Mouse (Mus musculus) heart, postnatal 25 days (tissue): ENCODE results near the gene Fry. TPM values are rescaled to one million over a fixed set of nuclear protein-coding genes. Genes with fewer than 3 reads are reported as not detected.

Experiments used
- DNase-seq: peaks from one replicate; pipeline ENCODE4 v3.0.0; 2022; ENCODE audit warnings: low spot score
- intact Hi-C: fragments of 180-260 bp; cut with DNase I; formaldehyde crosslinking; loops from one replicate; pipeline ENCODE4 v1.15.1; 2025
- total RNA-seq, 2 experiments: library from RNA; stranded (reverse); gene quantifications; 2 replicates each; pipeline ENCODE4 v1.2.3; 2021

Fry gene
- total RNA-seq, 2 experiments from 2014 or later, result 120 to 150 TPM

DNA sequence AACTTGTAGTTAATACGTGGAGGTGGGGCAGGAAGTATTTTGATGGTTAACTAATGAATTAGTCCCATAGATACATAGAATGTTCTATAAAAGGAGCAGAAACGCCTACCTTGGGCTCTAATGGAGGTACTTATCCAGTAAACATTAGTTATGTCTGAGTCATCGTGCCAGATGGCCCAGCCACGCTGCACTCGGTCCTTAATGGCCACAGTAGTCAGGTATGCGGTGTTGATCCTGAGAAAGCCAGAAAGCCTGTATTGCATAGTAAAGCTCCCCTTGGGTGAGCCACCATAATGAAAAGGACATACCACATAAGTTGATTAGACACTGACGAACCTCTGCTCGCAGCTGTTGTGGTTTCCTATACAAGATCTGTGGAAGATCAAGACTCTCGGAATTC lies 7.5 kb downstream of the Fry start:
- intact Hi-C loops, result no loop called here
- no peak for DNase-seq

DNA sequence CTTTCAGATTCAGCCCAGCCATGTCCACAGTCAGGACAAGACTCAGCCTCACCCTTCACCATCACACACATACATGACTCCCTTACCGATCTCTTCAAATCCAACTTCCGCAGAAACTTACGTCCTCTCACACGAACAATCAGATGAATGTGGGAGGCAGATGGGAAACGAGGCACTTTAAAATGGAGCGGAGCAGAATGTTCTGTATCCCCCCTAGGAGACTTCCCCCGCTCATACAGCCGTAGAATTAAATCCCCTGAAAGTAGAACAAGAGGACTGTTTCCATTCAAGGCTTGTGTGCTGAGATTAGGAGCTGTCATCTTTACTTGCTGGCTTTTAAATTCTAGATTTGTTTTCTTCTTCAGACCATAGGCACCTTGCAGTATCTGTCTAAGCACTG lies 10.0 kb downstream of the Fry start:
- intact Hi-C loops, result no loop called here
- no peak for DNase-seq

DNA sequence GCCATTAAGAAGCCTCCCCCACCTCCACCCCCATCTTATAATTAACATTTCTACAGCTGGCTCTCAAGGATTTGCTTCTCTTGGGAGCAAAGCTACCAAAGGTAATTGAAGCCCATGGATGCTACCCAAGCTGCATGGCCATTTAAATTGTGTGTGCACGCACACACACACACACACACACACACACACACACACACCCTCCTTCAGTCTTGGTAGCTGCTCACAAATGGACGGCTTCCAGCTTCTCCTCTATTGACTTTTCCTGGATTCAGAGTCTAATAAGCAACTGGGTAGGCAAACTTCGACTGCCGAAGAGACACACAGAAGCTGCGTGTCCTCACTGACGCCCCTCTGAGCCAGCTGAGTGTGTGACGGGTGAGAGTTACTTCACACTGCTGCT lies 11.7 kb downstream of the Fry start:
- intact Hi-C loops, result no loop called here
- no peak for DNase-seq

DNA sequence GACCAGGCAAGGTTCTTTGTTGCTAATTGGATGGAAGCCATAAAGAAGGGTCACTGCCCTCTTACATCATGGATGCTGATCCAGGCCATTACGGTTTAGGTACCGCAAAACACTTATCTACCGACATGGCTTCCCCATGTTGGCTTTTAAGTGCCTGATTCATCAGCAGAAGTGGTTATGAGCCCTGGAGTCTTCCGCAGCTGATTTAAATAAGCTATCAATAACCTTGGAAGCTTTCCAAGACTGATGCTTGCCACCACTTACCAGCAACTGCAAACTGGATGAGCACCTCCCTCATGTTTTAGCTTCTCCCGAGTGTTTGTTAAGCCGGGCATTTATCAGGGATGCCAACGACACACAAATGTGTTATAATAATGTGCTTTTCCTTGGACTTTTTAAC lies 12.7 kb downstream of the Fry start:
- no peak for DNase-seq
- intact Hi-C loops, result no loop called here

DNA sequence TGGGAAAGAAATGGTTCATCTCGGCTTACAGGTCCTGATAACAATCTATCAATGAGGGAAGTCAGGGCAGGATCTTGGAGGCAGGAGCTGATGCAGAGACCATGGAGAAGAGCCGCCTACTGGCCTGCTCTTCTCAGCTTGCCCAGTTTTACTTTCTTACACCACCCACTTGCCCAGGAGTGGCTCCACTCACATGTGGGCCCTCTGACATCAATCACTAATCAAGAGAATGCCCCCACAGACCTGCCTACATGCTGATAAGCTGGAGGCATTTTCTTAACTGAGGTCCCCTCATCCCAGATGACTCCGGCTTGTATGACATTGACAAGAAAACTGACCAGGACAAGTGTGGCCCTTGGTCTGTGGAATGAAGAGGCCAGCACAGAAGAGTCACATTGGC lies 16.2 kb downstream of the Fry start:
- DNase-seq, result no peak
- intact Hi-C loops, result no loop called here

DNA sequence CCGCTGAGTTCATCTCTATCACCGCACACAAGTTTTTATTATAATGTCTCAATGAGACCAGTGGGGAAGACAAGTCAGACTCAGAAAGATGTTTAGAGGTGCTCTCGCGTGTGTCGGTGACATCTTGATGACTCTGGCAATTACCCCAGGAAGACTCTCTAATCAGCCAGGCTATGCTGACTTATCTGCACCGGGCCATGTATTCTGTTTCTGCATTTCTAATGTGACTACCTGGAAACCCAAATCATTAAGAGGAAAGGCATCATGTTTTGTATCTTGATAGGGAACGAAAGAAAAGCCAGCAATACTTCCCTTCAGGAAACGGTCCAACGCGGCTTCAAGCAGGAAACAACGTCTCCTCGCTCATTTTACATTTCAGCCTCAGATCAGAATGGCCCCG lies 17.1 kb downstream of the Fry start:
- intact Hi-C loops, result no loop called here

DNA sequence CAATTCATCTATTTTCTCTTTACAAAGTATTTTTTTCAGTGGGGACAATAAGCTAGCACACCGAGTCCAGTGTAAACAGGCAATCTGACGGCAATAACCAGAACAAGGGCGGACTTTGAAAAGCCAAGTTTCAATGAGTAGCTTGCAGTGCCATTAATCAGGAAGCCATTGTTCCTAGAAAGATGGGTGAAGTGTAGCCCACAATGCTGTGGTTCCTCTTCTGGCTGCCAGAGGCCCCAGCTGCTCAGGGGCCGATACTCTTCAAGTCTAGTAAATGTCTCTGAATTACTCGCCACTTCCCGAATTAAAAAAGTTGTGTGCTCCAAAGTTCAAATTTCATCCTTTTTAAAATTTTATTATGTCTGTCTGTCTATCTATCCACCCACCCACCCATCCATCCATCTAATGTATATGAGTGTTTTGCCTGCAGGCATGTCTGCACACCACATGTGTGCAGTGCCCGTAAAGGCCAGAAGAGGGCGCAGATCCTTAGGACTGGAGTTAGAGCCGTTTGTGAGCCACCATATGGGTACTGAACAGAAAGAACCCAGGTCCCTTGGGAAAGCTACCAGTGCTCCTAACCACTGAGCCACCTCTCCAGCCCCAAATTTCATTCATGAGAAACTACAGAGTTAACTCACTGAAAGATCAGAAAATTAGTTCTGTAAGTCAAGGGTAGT lies 19.5 kb downstream of the Fry start:
- no peak for DNase-seq
- intact Hi-C loops, result no loop called here

More for the DNA sequence above, 17.1 kb downstream of the Fry start:
- DNase-seq, result no peak

DNA sequence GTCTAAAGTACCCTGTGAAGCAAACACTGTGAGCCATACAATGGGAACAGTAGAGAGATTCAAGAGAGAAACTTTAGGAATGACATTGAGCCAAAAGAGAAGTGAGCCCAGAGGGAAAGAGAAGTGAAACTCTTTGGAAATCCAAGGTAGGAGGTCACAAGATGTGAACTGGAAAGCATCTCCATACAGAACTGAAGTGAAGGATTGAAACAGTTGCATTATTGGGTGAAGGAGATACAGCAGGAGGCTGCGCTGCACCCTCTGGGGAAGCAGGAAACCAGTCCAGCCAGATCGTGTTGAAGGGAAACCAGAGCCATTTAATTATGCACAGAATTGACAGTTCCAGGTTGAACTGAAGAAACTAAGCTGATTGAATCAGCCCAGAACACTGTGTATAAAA lies 22.1 kb downstream of the Fry start:
- no peak for DNase-seq
- intact Hi-C loops, result no loop called here

DNA sequence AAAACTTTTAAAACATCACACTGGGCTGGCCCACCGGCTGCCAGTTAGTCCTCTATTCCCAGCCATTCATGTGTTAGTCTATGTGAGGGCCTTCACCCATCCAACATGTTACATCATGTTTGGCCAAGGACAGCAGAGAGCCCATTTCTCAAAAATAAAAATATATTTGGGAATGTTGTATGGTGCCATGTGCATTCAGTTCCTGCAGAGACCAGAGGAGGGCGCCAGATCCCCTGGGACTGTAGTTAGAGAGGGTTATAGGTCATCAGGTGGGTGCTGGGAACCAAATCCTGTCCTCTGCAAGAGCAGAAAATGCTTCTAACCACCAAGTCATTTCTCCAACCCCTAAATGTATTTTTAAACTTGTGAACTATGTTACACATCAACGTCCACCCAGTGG lies 27.5 kb downstream of the Fry start:
- DNase-seq, result no peak
- intact Hi-C loops, result no loop called here

DNA sequence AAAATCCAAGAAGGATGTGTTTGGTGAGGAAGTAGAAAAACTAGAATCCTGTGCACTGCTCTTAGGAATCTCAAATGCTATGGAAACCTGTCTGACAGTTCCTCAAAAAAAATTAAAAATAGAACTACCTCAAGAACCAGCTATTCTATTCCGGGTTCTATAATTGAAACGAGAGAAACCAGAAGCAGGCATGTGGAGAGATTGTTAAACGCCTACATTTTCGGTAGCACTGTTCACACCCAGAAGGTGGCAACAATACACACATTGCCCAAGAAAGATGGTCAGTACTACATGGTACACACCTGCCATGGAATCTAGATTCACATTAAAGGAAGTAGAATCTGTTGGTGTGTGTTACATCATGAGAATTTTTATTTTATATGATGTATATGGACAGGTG lies 28.2 kb downstream of the Fry start:
- intact Hi-C loops, result no loop called here
- DNase-seq, result no peak

DNA sequence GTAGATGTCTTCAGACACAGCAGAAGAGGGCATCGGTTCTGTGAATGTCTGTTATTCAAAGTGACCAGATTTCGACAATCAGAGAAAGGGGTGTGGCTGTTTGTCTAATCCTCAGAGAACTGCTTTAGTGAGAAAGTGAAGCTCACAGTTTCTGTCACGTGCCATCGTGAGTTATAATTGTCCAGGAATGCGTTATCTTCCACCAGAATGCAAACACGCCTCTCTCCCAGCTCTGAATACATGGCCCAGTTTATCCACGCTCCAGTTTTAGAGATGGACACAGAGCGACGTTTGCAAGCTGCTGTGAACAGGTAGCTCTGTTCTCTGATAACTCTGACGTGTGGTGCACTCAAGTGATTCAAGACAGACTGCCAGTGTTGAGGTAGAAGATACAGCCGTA lies 31.3 kb downstream of the Fry start:
- DNase-seq, result no peak
- intact Hi-C loops, result loop anchor here (2.0 kb wide), 1 partner anchor 31 kb away; the partner anchor contains the start of gene Fry

DNA sequence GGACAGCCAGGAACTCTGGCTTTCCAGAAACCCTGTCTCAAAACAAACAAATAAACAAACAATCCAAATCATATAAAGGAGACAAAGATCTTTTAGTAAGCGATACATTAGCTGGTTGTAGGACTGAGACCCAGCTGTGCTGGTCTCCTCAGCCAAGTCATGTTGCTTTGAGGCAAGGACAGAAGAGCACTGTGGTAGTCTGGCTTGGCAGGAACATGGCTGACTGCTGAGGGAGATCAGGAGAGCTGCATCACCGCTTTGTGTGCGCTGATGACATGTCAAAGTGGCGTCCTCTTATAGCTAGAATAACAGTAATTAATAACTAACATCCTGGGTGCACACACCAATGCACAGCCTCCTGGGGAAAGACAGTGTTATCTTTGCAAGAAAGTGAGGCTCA lies 32.5 kb downstream of the Fry start:
- DNase-seq, result no peak
- intact Hi-C loops, result no loop called here

DNA sequence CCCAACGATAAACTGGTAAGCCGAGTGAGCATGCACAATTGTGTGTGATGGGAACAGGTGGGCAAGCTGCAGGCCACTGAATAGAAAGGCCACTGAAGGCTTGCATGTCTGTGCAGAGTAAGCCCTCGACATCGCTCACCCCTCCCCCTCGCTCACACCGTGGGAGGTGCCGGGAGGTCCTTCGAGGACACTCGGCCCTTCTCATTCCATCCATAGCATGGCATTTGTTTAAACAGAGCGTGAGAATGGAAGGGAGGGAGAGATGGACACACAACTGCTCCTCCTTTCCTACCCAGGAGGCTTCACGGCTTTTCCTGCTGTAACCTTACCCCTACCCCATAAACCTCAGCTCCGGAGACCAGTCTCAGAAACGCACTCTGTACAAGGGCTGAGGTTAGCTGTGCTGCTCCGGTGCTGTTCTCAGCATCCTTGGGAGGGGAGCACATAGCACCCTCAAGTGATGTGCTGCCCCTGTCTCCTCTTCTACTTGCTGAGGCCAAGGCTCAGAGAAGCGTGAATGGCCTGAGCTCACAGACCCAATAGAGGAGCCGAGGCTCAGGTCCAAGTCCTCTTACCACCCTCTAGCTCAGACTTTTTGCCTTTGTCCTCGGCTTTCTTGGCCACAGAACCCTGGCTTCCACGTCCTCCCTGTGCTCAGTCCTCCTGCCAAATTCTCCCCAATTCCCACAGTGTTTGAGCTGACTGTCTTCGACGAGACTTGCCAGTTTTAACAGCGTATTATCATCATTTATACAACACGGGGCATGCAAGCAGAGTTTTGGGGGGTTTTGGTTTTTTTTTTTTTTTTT lies 33.8 kb downstream of the Fry start:
- intact Hi-C loops, result no loop called here
- peak; percentile 12 for DNase-seq

DNA sequence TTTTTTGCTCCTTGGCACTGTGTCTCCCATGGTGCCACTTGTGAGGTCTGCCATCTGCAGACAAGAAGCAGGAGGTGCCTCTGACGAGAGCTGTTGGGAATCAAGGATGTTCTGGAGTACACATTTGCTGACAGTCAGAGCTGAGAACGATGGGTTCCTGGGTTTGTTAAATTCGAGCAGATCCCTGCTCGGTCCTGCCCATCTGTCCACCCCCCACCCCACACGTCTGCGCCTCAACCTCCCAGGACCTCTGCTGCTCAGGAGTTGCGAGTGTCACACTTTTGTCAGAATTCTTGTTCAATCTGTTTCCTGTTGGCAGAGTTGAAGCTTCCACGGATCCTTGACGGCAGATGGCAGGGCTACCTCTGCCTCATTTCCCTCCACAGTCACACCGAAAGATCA lies 34.4 kb downstream of the Fry start:
- DNase-seq, result no peak
- intact Hi-C loops, result no loop called here

DNA sequence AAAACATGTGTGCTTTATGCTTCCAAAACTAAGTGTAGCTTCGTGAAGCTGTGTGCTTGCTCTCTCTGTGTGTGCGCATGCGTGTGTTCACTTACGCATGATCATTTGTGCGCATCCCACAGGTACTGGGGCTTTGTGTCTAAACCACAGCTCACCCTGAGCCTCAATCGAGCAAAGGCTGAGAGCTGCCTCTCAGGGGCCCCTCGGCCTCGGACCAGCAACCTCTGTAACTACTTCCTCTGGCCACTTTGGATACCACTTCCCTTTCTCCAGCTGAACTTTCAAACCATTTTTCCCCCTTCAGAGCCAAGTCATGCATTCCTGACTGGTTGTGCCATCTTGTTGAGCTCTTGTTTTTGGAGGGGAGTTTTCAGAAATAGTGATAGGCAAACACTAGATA lies 36.9 kb downstream of the Fry start:
- intact Hi-C loops, result no loop called here

DNA sequence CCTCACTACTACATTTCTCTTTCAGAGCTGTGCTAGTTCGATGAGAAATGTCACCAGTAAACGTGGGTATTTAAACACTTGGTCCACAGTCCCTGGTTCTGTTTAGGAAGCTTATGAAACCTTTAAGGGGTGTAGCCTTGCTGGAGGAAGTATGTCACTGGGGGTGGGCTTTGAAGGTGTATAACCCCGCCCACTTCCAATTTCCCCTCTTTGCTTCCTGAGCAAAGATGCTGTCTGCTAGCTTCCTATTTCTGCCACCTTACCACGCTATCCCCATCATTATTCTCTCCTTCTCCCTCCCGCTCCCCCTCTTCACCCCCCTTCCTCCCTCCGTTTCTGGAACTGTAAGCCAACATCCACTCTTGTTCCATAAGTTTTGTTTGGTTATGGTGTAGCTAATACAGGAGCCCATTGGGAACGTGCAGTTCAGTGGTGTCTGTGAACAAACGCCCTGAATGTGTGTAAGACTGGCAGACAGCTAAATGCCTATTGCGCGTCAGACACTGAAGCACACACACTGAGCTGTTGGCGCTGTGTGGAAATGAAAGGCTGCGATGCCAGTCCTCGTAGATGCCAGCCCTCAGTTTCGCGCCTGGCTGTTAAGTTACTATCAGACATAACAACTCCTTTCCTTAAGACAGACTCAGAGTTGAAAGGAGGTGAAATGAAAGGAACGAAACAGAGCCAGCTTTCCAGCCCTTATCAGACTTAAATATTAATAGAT lies 37.8 kb downstream of the Fry start:
- intact Hi-C loops, result no loop called here
- DNase-seq, result no peak

More for the DNA sequence above, 36.9 kb downstream of the Fry start:
- DNase-seq, result no peak

DNA sequence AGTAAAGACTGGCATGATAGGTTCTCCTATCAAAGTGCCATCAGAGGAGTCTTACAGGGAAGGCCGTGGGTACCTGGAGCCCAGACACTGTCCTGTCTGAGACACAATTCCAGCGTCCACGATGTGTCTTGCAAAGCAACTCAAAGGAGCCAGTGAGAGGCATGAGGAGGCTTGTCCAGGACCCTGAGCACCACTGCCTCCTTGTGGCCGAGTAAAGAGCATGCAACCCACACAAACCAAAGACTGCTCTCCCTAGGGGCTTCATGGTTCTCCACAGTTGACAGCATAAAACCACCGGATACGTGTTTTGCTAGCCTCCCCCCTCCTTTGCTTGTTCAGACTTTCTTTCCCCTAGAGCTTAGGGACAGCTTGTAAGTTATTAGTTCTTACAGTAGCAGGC lies 39.2 kb downstream of the Fry start:
- intact Hi-C loops, result loop anchor here (1.0 kb wide), 1 partner anchor 60 kb away; no protein-coding TSS in a partner anchor
- no peak for DNase-seq

DNA sequence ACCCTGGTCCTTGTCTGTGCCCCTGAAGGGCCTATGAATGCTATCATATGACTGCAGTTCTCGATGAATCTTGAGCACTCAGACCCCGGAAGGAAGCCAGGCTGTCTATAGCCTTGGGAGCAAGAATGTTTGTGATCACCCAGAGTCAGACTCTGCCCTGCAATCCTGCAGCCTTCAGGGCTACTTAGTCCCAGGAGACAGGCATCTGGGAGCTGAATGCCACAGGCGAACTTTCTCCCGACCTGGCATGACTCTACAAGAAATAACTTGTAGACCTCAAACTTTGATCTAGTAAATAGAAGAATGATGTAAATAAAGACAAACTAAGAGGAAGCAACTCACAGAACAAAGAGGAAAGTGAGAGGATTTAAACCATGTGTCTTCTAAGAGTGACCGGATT lies 40.7 kb downstream of the Fry start:
- intact Hi-C loops, result no loop called here
- DNase-seq, result no peak

DNA sequence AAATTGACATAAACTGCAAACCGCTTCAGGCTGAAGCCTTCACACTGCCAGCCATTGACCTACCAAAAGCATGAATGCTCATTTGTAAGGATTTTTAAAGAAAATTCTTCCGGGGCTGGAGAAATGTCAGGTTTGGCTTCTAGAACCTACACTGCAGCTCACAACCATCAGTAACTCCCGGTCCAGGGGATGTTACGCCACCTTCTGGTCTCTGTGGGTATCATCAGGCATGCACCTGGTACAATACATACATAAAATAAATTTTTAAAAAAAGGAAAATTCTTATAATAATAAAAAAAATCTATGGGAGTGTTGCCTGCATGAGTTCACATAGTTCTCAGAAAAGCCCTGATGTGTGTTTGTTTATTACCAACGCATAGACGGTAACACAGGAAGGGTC lies 42.7 kb downstream of the Fry start:
- intact Hi-C loops, result no loop called here
- no peak for DNase-seq

DNA sequence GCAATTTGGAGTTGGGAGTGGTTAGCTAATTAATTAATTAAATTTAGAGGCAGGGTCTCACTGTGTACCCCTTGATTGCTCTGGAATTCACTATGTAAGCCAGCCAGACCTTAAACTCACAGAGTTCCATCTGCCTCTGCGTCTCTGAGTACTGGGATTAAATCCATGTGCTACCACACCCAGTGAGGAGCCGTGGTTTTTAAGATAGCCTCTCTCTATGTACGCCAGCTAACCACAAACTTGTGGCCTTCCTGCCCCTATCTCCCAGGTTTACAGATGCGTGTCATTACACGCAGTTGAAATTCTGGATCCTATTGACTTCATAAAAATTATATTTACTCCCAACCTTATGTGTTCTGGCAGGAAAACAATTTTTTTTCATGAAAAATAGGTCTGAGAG lies 43.5 kb downstream of the Fry start:
- DNase-seq, result no peak
- intact Hi-C loops, result no loop called here

DNA sequence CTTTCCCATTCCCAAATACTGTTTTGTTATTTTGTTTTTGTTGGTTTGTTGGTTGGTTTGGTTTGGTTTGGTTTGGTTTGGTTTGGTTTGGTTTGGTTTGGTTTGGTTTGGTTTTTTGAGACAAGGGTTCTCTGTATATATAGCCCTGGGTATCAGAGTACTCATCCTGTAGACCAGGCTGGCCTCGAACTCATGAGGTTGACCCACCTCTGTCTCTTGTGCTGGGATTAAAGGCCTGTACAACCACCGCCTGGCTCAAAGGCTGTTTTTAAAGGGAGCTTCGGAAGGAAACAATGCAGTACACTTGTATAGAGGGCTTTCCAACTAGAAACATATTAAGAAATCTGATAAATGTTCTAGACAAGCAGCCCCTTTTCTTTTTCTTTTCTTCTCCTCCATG lies 46.2 kb downstream of the Fry start:
- no peak for DNase-seq
- intact Hi-C loops, result loop anchor here (5.0 kb wide), 2 partner anchors 198 to 263 kb away; no protein-coding TSS in a partner anchor
